Mouse (Mus musculus): ENCODE measurements around the gene Itpk1.

DNA sequence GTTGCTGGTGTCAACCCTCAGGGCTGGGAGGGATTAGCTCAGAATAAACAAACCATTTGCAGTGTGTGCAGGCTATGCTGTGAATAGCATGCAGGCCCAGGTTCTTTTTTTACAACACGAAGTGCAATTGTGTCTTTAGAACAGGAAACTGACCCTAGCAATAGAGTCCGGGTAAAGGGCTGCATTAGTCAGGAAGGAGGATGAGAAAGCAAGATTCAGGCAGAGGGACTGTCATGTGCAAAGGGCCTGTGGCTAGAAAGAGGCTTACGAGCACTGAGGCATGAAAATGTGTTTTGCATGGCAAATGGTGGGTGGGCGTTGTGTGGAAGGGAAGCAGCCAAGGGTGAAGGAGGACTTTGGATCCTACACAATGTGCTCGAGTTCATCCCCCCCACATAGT is 176.7 kb downstream of the Itpk1 start:
- no peak for TF ChIP-seq CTCF (IDR thresholded peaks at IDR 0.05; ENCODE audit: low read depth, low read length)
- TF ChIP-seq POLR2A (IDR thresholded peaks at IDR 0.05; ENCODE audit: insufficient read depth, low read length), result no peak
